Mouse (Mus musculus) monocyte, adult 2 months (primary cell): Measurements from ENCODE around the gene Nmrk1.

Experiments
- DNase-seq, 2 experiments: peaks; one replicate each; pipeline ENCODE4 v3.0.0; 2022; ENCODE audit warnings: low spot score in 2 of 2, low read depth in 1 of 2

Gene Nmrk1

DNA sequence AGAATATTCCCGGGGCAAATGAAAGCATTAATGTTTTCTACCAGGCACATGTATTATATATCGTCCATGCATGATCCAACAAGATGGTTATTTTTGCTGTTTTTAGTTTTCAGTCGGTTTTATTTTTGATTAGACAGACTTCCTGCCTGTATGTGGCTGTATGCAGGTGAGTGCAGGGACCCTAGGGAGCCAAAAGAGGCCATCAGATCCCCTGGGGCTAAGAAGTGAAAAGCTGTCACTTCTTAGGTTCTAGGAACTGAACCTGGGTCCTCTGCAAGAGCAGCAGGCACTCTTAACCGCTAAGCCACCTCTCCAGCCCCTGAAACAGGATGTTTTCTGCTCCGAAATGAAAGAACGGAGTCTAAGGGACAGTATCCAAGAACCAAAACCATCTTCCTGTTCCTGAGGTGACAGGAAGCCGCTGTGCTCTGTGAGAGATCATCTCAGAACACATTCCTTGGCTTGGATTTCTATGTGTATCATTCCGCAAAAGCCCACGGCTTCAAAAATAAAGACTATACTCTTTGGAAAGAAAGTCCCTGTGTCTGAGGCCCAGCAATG lies 16.0 kb upstream of the Nmrk1 start:
- no peak for DNase-seq

DNA sequence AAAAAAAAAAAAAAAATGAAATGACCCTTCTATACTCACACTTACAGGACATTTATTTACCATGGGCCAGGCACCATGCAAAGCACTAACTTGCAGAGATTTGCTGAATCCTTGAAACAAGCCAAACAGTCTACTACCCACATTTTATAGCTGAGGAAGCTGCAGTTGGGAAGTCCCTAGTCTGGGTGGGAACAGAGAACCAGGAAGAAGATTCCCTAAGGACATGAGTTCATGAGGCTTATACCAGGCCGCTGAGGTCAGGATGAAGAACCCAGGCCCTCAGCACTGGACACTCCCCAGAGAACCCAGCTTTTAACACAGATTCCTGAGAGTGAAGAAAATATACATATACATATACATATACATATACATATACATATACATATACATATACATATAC lies 14.2 kb upstream of the Nmrk1 start:
- no peak for DNase-seq

DNA sequence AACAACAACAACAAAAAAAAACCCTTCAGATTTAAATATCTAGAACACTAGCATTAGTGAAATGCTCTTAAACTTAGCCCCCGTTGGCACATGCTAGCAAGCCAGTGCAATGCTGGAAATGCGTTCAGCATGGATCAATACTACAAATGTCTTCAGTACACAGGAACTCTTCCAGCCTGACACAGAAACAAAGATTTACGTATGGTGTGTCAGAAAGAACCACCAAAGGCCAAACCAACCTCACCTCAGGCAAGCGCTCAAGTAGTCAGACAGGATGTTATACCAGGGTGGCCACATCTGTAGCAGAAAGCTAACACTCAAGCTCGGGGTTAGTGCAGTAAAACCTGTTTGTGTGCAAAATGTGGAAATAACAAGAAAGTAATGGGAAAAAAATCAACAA lies 12.7 kb upstream of the Nmrk1 start:
- DNase-seq: no peak

DNA sequence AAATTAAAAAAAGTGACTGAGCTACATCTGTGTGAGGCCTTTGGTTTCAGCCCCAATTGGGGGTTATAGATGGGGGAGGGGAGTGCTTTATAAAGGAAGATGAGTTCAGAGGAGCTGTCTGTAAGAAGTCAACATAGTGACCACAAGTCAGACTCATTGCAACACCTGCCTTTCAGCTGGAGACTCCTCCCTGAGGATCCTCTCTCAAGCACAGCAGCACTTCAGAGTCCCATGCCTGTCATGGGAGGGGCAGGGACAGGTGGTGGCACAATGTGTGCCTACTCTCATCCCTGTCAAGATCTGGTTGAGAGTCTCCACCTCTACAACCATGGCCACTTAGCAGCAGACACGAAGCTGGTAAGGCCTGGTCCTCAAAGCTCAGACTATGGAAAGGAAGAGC lies 12.1 kb upstream of the Nmrk1 start:
- no peak for DNase-seq

DNA sequence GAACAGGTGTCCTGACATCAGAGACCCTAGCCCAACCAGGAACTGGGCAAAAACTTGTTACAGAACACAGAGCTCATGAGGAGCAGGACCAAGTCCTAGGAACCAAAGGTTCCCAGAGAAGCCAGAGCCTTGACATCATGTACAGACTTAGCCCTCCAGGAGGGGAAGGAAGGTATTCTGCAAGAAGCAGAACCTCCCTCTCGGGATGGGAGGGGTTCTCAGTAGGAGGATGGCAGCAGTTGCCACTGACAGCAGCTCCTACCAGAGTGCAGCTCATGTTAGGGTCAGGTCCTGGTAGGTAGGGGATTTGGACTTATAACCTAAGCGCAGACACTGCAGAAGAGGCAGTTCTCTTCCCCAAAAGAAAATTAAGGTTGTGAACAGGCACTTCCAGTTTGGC lies 7.9 kb upstream of the Nmrk1 start:
- DNase-seq: no peak

DNA sequence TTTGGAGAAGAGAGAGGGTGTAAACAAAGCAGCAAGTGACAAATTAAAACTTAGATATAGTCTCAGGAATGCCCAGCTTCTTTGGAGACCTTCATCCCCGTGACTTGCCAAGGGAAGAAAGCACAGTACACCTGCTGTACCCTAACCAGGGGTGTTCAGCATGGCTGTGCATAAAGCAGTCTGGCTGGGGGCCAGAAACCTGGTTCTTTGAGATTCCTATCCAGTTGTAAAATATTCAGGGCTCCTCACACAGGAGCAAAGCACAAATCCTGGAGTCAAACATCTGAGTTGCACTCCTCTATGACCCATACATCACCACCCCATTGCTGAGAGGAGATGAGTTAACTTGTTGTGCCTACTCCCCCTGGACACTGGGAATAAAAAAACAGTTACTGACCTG lies 2.2 kb upstream of the Nmrk1 start:
- no peak for DNase-seq

DNA sequence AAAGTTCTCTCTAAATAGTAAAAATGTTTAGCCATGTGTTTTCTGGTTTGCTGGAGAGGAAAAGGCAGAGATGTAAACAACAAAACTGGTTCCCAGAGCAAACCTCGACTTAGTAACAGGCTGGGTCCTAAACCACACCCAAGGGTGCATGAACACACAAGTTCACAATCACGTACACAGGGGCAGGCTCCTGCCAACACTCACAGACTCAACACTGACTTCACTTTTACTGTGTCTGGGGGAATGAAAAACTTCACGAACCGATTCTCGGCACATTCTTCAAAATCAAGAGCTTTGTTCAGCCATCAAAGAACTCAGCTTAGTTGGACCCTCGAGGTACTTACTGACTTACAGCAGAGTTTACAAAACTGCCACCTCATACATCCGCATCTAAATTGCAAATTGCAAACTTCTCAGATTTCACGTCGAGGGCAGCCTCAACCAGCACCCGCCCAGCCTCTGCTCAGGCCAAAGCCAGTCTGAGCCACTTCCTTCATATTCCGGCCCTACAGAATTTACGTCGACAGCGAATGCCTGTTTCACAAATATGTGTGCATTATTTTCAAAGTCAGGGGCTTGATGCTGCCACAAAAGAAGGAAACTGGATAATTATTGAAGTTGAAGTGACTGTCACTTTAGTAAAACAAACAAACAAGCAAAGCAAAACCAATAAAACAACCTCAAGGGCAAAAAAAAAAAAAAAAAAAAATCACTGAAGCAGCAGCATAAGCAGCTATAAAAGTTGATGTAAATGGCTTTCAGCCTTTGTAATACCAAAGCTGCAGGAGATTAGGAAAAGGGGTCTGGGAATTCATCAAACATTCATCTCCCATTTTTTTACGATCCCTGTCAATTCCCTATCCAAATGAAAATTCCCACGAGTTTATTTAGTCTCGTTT lies 1.3 kb upstream of the Nmrk1 start:
- DNase-seq: peak; percentile 31 to 35

DNA sequence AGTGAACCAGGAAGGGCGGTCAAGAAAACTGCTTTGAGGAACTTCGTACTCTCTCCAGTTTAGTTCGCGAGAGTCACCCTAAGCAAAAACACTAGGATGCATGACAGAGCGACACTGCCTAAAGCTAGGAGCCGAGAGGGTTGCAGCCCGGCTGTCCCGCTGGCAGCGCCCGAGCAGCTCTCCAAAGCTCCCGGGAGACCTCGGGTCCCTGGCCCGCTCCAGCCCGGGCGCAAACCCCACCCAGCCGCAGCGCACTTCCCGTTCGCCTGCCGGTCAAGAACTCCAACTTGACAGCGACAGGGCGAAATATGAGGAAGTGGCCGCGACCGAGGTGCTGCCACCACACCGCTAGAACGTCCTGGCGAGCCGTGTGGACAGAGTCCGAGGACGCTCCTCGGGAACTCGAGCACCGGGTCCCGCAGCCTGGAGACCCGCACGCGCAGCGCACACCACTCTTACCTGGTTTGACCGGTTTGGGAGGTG lies 548 bp upstream of the Nmrk1 start:
- peak; percentile 63 to 77 for DNase-seq

DNA sequence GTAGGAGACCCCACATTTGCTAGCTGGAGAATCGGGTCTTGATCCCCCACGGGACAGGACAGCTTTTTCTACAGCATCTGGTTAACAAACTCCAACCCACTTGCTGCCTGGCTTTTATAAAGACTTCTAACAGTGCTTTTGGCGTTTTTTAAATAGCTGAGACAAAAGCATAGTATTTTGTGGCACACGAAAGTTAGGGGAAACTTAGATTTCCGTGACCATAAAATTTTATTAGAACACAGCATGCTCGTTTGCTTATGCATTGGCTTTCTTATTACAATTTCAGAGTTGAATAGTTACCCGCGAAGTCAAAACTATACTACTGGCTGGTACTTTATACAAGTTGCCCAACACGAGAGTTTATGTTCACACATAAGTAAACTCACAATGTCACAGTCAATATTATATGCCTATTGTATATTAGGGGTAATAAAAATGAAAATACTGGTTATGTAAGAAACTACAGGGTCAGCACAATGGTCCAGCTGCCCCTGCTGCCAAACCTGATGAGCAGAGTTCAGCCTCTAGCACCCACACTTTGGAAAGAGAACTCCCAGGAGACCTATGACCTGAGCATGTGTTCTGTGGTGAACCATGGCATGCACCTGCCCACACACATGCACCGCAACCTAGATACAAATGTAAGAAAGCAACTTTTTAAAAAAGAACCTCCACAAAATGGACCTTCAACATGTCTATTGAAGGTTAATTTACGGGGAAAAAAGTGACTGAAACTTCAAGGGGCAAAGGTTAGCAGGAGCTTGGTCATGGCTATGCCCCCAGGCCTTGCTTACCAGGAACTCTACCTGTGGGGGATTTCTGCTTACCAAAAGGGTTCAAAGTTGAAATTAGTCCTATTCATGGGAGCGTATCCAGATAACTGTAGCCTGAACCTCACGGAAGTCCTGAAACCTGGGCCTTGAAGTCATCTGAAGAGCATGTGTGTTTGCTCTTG lies 758 bp downstream of the Nmrk1 start:
- DNase-seq: no peak

DNA sequence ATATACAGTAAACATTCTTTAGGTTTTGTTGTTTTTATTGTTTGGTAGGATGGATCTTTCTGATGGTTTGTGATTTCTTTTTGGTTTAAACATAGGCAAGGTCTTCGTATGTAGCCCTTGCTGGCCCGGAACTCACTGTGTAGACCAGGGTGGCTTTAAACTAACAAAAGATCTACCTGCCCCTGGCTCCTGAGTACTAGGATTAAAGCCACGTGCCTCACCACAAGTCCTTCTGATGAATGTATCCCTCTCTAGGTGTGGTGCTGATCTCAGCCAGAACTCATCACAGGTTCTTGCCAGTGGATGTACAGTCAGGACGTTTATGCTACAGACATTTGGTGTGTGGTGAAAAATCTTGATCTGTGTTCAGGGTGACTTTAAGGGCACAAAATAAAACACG lies 6.2 kb downstream of the Nmrk1 start:
- no peak for DNase-seq

DNA sequence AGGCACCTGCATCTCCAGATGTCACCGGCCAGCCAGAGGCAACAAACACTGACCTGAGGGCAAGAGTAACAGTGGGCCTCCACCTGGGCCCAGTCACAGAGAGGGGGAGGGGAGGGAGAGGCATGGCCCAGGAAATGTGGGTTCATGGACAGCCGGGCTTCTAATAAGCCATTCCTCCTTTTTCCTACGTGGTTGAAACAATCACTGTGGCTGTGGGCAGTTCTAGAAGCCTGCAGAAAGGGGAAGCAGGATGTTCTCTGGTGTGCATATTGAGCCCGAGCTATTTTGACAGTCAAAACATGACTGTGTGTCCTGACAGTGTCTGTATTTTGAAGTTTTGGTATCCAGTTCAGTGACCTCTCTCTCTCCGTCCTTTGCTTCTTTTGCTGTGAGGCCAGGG lies 7.2 kb downstream of the Nmrk1 start:
- no peak for DNase-seq

DNA sequence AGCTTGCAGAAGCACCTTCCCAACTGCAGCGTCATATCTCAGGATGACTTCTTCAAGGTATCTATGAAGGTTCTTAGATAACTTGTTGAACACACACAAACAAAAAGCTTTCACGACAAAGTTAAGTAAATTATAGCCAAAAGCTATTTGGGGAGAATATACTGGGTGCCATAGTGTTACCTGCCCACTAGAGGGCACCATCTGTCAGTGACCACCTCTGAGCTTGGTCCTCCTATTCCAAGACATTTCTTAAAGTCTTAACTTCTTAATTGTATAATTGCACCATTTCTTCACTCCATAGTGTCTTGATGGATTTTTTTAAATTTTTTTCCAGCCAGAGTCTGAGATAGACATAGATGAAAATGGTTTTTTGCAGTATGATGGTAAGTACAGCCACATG lies 7.8 kb downstream of the Nmrk1 start:
- DNase-seq: no peak

DNA sequence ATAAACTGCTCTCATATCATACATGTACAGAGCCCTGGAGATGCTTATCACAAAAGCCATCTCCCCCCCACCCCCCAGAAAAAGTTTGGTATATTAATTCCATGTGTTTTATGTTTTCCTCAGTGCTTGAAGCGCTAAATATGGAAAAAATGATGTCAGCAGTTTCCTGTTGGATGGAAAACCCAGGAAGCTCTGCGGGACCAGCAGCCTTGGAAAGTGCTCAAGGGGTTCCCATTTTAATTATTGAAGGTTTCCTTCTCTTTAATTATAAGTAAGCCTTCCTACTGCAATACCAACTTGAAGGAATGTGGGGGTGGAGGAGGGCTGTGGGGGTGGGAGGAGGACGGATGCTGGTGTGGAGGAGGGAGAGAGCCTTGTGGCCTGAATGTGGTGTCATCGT lies 9.3 kb downstream of the Nmrk1 start:
- DNase-seq: no peak

DNA sequence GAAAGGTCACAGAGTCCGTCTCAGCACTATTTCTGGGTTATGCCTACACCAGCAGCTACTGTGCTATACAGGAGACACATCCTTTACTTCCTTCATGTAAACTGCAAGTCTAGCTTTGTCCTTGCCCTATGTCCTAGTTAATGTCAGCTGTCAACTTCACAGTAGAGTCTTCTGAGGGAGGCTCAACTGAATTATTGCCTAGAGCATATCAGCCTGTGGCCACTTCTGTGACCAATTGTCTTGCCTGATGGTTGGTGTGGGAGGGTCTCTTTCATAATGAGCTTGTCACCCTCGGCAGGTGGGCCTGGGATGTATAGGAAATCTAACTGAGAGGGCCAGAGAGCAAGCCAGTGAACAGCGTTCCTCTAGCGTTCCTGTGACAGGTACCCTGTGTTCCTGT lies 11.7 kb downstream of the Nmrk1 start:
- no peak for DNase-seq

DNA sequence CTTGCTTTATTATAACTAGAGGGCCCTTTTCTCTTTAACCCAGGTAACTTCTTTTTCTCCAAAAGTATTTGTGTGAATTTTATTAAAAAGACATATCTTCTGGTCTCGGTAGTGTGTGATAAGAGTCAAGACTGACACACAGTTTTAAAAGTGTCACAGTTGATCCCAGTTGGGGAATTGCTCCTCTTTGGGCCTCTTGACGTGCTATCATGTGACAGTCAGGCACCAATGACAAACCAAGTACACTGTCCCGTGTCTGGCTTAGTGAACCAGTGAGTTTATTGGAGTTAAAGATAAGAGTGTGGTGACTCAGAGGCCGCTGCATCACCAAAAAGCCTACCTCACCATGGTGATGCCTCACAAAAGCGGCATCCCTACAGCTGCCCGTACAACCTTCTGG lies 12.3 kb downstream of the Nmrk1 start:
- no peak for DNase-seq

DNA sequence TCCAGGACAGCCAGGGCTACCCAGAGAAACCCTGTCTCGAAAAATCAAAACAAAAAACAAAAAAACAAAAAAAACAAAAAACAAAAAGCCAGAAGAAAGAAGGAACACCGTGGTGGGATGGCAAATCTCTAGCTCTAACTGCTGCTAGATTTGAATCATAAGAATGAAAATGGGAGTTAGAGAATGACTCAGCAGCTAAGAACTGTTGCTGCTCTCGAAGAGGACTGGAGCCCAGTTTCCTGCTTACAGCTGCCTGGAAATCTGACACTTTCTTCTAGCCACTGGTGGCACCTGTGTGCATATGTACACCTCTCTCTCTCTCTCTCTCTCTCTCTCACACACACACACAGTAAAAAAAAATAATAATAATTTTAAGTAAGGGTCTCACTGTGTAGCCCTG lies 14.6 kb downstream of the Nmrk1 start:
- no peak for DNase-seq

DNA sequence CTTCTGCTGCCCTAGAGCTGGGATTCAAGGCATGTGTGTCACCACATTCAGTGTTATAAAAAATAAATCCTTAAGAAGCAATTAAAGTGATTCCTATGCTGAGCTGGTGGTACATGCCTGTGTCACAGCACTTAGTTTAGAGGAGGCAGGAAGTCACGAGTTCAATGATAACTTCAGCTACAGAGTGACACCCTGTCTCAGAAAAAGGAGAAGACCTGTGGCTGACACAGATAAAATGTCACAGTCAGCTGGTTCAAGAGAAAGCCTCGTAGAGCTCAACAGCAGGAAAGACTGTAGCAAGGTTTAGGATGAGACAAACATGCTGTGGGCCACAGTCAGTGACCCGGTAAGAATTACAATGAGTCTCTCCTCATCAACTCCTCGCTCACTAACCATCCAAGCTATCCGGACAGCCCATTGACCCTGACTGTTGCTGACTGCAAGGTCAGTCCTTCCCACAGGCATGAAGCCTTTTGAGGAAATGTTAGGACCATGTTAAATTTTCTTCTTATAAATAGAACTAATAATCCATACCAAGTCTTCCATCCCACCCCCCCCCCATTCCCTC lies 15.2 kb downstream of the Nmrk1 start:
- DNase-seq: no peak

DNA sequence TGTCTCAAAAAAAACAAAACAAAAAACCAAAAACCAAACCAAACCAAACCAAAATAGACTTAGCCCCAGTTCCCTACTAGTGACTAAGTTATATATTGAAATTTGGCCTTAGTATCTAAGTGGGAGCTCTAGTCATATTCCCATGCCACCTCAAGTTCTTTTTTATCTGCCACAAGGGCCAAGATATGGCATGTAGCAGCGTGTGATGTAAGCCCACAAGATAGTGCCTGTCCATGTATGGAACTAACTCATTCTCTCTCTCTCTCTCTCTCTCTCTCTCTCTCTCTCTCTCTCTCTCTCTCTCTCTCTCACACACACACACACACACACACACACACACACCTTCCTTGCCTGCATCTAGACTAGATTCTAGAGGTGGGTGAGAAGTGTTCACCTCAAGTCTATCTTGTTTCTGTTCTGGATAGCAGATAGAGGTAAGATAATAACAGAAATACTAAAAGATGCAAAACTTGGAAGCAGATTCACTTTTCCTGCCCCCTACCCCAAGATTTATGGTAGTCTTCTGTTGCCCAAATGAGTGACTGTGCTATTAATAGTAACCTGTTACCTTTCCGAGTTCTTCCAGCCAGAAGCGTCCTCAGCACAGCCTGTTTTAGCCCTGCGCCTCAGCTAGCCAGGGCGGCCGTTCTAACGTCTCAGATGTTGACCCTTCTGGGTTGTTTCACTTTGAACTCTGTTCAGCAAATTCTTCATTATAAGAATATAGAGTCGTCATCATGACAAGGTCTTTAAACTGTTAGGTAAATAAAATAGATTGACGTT lies 16.2 kb downstream of the Nmrk1 start:
- no peak for DNase-seq

DNA sequence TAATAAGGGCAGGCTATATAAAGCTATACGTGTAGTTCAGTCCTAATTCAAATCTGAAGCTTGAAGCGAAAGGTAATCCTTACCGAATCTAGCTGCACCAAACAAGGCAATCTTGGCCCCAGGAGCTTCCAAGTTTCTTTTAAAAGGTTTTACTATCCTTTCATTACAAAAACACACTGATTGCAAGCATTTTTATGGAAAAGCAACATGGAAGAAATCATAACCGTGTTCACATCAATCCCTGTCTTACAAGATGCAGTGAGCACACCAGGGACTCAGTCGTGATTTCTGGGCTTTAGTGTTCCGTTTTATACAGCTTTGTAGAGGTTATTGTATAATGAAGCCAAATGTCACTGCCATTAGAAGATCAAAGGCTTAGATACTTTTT lies 16.8 kb downstream of the Nmrk1 start:
- no peak for DNase-seq

DNA sequence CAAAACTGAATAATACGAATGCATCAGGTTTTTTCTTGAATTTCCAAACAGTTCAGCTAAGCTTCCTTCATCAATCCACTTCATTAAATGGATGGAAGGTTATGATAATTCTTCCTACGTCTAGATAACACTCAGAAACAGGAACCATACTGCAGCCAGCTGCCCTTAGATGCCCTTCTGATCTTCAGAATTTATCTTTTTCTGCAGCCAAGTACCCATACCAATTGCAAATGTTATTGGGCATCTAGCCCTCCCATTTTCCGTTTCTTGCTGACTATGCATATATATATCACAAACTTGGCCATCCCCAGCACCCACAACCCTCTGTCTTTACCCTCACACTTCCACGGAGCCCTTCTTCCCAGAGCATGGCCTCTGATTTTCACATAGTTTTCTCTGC lies 18.2 kb downstream of the Nmrk1 start:
- no peak for DNase-seq

DNA sequence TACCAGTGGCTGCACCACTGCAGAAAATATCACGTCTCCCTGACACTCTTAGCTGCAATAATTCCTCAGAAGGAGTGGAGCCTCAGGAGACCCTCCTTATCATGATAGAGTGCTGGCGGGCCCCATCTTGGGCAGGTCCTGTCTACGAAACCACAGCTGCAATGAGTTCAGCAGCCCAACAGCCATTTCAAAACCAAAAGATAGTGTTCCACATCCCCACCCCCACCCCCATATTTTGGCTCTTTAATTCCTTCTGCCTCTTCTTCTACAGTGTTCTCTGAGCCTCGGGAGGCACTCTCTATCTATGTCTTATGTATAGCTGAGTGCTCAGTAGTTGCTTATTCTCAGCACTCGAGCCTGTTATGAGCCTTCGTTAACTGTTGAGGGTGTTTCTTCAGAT lies 18.7 kb downstream of the Nmrk1 start:
- no peak for DNase-seq
